Mouse (Mus musculus): ENCODE measurements around the gene Epb41. TPM values are rescaled to one million over a fixed set of nuclear protein-coding genes. Genes with fewer than 3 reads are reported as not detected.
A peak's percentile ranks its signal among the peaks of the same experiment; 100 is the strongest.

Gene Epb41
- 10 to 100 TPM; 28.0 to 33.5 (median 31.8) TPM for polyA plus RNA-seq (2017; shearing (Covaris generic))

DNA sequence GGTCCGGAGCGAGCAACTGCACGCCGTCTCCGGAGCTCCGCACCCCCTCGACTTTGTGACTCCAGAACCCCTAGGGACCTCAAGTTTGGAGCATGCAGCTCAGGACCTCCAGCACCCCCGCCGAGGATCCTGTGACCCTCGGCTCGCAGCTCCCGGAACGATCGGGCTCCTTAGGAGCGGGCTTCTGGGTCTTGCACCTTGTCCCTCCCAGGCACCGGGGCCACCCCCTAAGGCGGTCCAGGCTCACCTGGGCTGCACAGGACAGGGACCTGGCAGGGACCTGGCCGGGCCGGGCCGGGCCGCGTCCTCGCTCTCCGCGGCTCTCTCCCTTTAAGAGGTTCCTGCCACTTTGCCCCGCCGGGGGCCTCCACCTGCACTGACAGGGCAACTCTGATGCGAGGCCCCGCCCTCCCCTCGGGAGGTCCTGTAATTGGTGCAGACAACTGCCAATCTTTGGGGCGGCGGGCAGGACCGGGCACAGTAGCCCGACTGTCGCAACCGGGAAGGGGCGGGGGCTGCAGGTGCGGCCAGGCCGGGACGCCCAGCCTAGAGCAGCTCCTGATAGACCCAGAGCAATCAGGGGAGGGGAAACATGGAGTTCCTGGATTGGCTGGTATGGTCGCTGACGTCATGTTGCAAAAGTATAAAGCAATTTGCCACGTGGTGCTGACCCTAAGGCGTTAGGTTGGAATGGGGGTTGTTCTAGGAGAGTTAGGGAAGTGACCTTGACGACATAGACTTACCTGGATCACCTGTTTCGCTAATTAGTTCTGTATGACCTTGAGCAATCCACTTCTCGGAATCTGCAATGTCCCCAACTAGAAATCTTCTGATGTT, at the start of gene Epb41:
Epb41 (minus strand) TSS at position 389 of the 837 bp plus-strand sequence.
- ATAC-seq: peak; percentile 95

- no peak for ATAC-seq
Observed at GRCm38 (mm10) chr4:132123166-132123565, 48.0 kb upstream of the Epb41 start.

DNA sequence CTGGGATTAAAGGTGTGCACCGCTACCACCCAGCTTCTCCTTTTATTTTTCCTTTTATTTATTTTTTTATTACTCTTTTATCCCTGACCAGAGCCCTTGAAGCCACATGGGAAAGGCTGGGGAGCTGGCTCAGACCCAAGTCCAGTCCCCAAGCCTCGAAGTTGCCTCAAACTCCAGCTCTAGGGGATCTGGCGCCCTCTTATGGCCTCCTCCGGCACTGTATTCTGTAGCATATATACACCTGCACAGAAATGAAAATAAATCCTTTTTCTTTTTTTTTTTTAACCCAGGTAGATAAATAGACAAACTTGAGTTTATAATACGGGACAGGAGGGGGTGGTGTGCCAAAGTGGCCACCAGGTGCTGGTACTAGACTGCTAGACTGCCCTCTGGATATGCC, 46.6 kb upstream of the Epb41 start:
- ATAC-seq: no peak

DNA sequence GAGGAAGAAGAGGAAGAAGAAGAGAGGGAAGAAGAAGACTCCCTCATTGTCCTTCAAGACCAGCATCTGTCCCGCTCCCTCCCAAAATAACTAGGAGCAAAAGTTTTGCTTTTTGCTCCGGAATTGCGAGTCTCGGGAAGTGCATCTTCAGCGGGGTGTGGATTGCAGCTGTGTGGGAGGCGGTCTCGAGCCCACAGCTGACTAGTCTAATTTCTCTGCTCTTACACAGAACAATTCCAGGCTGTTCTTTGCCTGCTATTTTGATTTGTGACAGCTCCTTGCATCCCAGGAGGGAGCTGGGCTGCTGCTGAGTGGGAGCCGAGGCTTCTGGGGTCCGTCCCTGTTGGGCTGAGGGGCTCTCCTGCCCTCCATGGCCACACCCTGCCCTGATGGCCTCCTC, 44.4 kb upstream of the Epb41 start:
- no peak for ATAC-seq

DNA sequence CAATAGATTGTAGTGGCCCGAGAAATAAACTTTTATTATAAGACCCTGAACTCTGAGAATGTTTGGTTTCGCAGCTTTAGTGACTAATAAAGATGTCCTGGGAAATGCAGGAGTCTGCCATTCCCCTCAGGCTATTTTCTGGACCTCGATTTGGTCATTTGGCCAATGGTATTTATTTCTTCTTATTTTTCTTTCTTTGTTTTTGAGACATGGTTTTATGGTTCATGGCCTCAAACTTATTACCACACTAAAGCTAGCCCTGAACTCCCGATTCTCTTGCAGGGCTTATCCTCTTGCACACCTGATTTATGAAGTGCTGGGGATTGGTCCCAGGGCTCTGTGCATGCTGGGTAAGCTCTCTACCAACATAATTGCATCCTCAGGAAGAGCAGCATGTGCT, 41.2 kb upstream of the Epb41 start:
- no peak for ATAC-seq

- ATAC-seq: no peak
Observed at GRCm38 (mm10) chr4:132113411-132114095, 38.4 kb upstream of the Epb41 start.

DNA sequence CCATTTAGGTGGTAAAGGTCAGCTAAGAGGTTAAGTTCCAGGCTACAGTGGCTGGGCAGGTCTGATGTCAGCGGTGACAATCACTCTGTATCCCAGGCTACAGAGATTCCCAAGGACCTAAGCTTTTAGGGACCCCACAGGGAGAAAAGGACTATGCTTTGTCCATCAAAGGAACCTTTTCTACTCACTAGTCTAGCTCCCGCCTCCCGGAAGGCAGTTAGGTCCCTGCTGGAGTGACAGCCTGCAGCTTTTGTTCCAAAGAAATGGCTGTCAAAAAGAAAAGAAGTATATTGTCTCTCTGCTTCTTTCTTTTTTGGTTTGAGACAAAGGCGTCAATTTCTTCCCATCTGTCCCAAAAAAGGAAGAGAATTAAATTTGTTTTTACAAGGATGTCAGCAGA, 36.1 kb upstream of the Epb41 start:
- no peak for ATAC-seq

DNA sequence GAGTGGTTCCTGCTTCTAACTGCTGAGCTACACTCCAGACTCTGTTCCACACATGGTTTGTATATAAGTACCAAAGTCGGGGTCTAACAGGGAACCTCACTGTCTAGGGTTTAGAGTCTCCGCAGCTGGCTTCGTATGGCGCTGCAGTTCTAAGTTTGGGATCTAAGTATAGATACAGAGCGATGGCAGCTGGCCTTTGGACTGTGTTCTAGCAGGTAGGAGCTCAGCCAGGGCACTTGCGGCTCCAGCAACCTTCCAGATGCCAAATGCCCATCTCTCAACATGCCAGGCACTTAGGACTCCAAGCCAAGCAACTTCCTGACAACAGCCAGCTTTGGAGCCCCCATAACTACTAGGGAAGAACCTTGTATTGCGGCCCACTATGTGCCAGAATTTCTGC, 33.1 kb upstream of the Epb41 start:
- no peak for ATAC-seq

DNA sequence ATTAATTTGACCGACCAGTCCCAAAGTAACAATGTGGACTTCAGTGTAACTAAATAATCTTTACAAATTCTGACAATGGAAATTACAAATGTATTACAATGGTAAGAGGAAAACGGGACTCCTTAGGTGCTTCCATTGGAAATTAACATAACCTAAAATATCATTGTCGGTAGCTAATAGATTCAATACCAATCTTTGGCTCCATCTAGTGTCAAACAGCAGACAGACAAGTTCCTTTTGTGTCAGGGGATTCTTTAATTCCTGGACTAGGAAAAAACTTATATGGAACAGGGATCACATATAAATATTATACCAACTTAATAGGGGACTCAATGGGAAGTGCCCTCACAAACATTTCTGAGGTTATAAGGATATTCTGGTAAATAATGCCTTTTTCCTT, 26.0 kb upstream of the Epb41 start:
- ATAC-seq: no peak

DNA sequence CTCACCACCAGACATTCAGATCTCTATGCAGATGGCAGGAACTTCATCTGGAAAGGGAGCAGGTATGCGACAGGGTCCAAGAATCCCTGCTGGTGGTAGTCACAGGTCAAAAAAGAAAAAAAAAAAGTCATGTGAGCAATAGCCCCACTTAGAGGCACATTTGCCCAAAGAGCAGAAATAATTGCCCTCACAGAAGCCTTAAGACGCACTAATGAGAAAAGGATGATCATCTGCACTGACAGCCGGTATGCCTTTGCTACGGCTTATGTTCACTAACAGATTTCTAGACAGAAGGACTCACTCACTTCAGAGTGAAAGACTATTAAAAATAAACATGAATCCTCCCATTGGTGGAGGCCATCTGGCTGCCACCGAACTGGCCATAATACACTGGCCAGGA, 24.4 kb upstream of the Epb41 start:
- no peak for ATAC-seq

DNA sequence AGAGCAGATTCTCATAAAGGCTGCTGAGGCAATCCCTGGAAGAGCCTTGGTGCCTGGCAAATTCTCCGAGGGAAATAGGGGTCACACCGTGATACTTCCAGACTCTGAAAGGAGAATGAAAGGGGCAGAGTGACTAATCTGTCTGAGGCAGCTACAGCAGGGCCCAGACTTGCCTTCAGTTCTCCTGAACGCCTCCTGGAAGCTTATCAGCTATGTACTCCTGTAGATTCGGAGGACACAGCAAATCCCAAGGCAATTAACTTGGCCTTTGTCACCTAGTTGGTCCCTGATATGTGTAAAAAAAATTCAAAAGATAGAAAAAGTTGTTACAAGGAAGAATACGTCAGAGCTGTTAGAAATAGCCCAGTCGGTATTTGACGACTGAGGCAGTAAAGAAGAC, 19.9 kb upstream of the Epb41 start:
- no peak for ATAC-seq

DNA sequence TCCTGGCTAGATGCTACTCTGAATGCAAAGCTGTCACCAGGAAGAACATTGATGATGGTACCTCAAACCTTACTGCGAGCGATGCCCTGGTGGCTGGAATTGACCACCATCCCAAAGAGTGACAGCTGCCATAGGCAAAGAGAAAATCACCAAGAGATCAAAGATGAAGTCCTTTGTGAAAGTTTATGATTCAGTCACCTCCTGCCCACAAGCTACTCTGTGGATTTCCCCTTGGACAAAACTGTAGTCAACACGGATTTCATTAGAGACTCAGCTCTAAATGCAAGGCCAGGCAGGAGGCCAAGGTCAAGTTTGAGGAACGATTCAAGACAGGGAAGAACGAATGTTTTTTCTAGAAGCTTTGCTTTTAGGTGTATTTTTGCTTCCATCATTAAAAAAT, 18.8 kb upstream of the Epb41 start:
- ATAC-seq: no peak

DNA sequence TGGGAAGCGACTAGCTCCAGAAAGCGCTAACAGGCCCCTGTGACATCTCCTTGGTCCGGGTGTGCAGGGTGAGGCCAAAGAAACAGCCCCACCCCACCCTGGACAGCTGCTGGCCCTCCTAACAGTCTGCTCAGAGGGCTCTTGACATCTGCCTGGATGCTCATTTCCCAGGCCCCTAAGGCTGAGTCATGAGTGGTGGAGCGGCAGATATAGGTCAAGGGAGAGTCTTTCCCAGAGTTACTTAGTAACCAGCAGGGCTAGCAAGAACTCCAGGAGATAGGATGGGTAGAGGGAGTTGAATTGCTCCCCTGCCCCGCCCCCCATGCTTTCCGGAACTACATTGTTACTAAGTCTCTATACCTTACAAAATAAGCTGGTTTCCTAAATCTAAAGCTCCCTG, 18.0 kb upstream of the Epb41 start:
- ATAC-seq: no peak

GRCm38 (mm10) chr4:132088921-132089320, 13.8 kb upstream of the Epb41 start:
- peak; percentile 60 for ATAC-seq

DNA sequence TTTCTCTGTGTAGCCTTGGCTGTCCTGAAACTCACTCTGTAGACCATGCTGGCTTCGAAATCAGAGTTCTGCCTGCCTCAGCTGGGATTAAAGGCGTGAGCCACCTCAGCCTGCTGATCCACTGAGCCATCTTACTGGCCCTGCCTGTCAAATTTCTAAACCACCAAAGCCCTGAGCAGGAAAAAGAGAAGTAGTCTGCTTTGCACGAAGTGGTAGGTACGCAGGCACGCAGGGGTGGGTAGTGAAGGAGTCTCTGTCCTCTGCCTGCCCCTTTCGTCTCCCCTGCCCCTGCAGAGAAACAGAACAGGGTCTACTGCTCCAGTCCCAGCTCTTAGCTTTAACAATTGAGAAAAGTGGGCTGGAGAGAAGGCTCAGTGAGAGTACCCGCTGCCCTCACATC, 10.0 kb upstream of the Epb41 start:
- no peak for ATAC-seq

DNA sequence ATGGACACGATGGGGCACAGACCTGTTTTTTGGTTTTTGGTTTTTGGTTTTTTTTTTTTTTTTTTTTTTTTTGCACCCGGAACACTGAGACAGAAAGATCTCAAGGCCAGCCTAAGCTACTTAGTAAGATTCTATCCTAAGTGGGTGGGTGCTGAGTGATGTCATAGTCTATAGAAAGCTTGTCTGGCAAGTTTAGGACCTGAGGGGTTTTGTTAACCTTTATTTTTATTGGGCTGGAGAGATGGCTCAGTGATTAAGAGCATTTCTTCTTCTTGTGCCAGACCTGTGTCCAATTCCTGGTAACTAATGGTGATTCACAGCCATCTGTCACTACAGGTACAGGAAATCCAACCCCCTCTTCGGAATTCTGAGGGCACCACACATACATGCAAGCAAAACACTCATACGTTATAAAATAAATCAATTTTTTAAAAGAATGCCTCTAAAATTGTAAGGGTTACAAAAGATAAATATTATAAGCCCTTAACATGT, 5.4 kb upstream of the Epb41 start:
- no peak for ATAC-seq

- no peak for ATAC-seq
Observed at GRCm38 (mm10) chr4:132079555-132080275, 4.6 kb upstream of the Epb41 start.

GRCm38 (mm10) chr4:132078296-132078714, 3.2 kb upstream of the Epb41 start:
- ATAC-seq: no peak

- no peak for ATAC-seq
Observed at GRCm38 (mm10) chr4:132077445-132077844, 2.3 kb upstream of the Epb41 start.

- no peak for ATAC-seq
Observed at GRCm38 (mm10) chr4:132076480-132077405, 1.6 kb upstream of the Epb41 start.

- ATAC-seq: no peak
Observed at GRCm38 (mm10) chr4:132075796-132076195, 675 bp upstream of the Epb41 start.

All from inflammation-experienced regulatory T-cells, adult 6 months (primary cell).